In genomic region chr8:106463795-106464194, GRCm38 (mm10) we compare ENCODE assay signal across 24 mouse cellular contexts. TPM values are rescaled to one million over a fixed set of nuclear protein-coding genes. Genes with fewer than 3 reads are reported as not detected.
"Had no signal": no experiment of that assay in that cellular context is flagged by ENCODE, and none has a peak within 500 bp of the region (broad histone marks: within the 10 kb centered on the region; RNA-seq: fewer than 3 reads in every experiment).

No protein-coding gene starts in this region.

- DNase-seq: retina, postnatal 1 day; right cerebral cortex, adult 18-20 months; right cerebral cortex, postnatal 14 days; right cerebral cortex, postnatal 25 days; right cerebral cortex, postnatal 4 days; spleen, adult 18-20 months; thymus, adult 18-20 months; thymus, adult 2 months; thymus, postnatal 14 days; thymus, postnatal 25 days; thymus, postnatal 36 days; thymus, postnatal 4 days had no signal

- H3K9me3 ChIP-seq: neural tube, embryonic 15.5 days; stomach, embryonic 15.5 days had no signal

- H3K9ac ChIP-seq: neural tube, embryonic 15.5 days; stomach, embryonic 15.5 days had no signal

- H3K36me3 ChIP-seq: neural tube, embryonic 15.5 days; stomach, embryonic 15.5 days had no signal

- H3K4me2 ChIP-seq: neural tube, embryonic 15.5 days; stomach, embryonic 15.5 days had no signal

- H3K27me3 ChIP-seq: neural tube, embryonic 15.5 days; stomach, embryonic 15.5 days had no signal

- H3K4me1 ChIP-seq: stomach, embryonic 15.5 days had no signal

- H3K4me3 ChIP-seq: neural tube, embryonic 15.5 days; stomach, embryonic 15.5 days had no signal

- H3K27ac ChIP-seq: neural tube, embryonic 15.5 days; stomach, embryonic 15.5 days; stomach, postnatal 0 days had no signal

RNA-seq across cellular contexts. Expression of gene 6030452D12Rik, which starts 36.5 kb away (rescaled TPM):
- total RNA-seq: neutrophil, adult 5-6 weeks had no signal
- polyA plus RNA-seq: neural tube, embryonic 14.5 days; neural tube, embryonic 15.5 days; small intestine, adult 2 months; spleen, adult 2 months; stomach, embryonic 14.5 days; stomach, embryonic 15.5 days; stomach, embryonic 16.5 days; stomach, postnatal 0 days; testis, adult 2 months; thymus, adult 2 months; thymus, postnatal 0 days; urinary bladder, adult 2 months had no signal

RNA-seq across cellular contexts. Expression of gene Cdh3, which starts 46.9 kb away (rescaled TPM):
- total RNA-seq: neutrophil, adult 5-6 weeks had no signal
